Mouse (Mus musculus) frontal cortex, postnatal 25 days (tissue): Measurements from ENCODE around the gene Sap25.

Experiments
- DNase-seq, 2 experiments: peaks; one replicate each; pipeline ENCODE4 v3.0.0; 2022; ENCODE audit warnings: low spot score in 2 of 2

Sap25 gene

GRCm38 (mm10) chr5:137663057-137663456 lies 21.9 kb downstream of the Sap25 start:
- no peak for DNase-seq

DNA sequence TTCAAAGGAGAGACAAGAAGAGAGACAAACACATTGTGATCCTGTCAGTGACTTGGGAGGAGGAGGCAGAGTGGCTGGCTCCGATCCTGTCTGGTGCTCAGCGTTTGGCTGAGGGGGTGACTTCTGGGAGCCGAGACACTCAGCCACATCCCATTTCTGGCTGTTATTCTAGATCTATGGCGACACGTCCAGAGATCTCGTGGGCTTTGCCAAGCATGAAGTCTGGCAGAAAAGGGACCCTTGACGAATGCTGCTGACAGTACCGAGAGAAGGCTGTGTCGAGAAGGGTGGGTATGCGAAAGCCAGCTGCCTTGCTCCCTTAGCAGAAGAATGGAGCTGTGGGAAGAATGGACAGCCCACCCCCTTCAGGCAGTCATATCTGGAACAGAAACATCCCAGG lies 27.8 kb downstream of the Sap25 start:
- DNase-seq: no peak

DNA sequence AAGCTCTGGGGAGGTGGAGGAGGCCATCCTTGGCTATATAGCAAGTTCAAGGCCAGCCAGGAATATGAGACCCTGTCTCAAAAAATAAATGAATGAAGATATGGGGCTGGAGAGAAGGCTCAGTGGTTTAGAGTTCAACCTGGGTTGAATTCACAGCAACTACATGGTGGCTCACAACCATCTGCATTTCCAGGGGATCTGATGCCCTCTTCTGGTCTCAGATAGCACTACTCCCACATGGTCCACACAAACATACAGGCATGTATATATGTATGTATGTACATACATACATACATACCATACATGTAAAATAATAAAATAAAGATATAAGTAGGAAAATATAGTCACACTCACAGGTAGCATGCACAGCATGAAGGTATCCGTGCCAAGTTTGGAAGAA lies 29.1 kb downstream of the Sap25 start:
- no peak for DNase-seq

GRCm38 (mm10) chr5:137671443-137672240 lies 30.5 kb downstream of the Sap25 start:
- no peak for DNase-seq

DNA sequence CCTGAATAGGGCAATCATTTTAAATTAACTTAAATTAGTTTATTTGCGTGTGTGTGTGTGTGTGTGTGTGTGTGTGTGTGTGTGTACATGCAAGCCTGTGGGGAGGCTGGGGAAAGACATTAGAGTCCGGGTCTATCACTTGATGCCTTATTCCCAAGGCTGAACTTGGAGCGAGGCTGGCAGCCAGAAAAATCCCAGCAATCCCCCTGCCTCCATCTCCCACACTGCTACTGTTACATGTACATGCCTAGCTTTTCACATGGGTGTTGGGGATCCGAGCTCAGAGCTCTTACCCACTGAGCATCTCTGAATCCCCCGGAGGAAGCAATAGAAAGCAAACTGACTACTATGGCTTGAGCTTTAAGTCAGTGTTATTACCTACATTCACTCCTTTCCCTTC lies 31.2 kb downstream of the Sap25 start:
- DNase-seq: no peak

- DNase-seq: no peak
Observed at GRCm38 (mm10) chr5:137673015-137673414, 31.9 kb downstream of the Sap25 start.

GRCm38 (mm10) chr5:137674786-137675185 lies 33.7 kb downstream of the Sap25 start:
- DNase-seq: no peak

DNA sequence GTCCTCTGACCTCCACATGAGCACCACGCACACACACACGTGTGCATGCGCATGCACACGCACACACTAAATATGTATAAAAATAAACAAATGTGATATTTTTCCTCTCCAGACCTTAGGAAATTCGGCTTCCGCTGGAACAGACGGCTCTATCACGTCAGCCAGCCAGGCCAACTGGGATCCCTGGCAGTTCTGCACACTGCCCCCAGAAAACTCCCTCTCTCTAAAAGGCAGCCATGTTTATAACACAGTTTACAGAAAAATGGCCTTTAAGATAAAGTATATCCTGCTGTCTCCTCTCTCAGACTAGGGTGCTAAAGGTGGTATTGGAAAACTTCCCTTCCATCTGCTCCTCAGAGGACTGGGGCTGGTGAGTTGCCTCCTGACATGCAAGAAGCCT lies 36.7 kb downstream of the Sap25 start:
- no peak for DNase-seq

- DNase-seq: no peak
Observed at GRCm38 (mm10) chr5:137678736-137679135, 37.6 kb downstream of the Sap25 start.

- DNase-seq: no peak
Observed at GRCm38 (mm10) chr5:137679726-137680125, 38.6 kb downstream of the Sap25 start.

DNA sequence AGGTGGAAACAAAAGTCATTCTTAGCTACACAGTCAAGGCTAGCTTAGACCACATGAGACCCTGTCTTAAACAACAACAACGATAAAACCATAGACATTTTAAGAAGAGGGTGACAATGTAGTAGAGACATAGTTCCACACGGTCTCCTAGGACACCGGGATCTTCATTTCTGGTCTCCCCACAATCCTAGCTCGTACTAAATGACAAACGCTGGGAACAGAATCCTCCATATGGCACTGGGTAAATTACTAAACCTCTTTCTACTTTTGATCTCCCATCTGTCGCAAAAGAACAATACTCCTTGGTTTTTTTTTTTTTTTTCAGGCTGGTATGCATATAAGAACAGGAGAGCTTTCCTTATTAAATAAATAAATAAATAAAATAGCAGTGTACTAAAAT lies 41.4 kb downstream of the Sap25 start:
- DNase-seq: no peak

- no peak for DNase-seq
Observed at GRCm38 (mm10) chr5:137683388-137684293, 42.5 kb downstream of the Sap25 start.

GRCm38 (mm10) chr5:137684294-137685123 lies 43.4 kb downstream of the Sap25 start, which contains the start of gene Agfg2:
Gene Agfg2 (minus strand): TSS chr5:137684726.
- DNase-seq: peak; percentile 95

- no peak for DNase-seq
Observed at GRCm38 (mm10) chr5:137685653-137686052, 44.5 kb downstream of the Sap25 start.

DNA sequence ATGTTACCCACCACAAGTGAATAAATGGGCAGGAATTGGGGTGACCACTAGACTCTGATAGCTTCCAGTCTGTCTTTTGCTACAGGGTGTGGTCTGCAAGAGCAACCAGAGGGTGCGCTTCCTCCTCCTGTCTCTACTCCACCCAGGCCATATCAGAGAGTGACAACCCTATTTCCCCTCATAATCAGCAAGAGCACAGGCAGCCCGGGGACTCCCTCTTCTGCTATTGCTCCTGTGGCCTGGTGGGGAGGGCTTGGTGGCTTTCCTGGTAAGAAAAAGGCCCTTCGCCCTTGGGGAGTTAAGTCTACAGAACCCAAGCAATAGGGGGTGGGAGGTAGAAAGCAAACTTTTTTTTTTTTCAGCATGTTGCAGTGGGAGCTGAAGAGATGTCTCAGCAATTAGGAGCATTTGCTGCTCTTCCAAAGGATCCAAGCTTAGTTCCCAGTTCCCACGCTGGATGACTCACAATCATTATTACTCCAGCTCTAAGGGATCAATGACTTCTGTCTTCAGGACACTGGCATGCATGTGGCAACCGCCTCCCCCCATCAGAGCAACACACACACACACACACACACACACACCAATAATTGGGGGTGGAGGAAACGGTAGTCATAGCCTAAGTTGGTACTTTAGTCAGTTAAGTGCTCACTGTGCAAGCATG lies 45.1 kb downstream of the Sap25 start:
- DNase-seq: no peak

- no peak for DNase-seq
Observed at GRCm38 (mm10) chr5:137689974-137690373, 48.8 kb downstream of the Sap25 start.

GRCm38 (mm10) chr5:137690531-137690930 lies 49.4 kb downstream of the Sap25 start:
- DNase-seq: no peak

DNA sequence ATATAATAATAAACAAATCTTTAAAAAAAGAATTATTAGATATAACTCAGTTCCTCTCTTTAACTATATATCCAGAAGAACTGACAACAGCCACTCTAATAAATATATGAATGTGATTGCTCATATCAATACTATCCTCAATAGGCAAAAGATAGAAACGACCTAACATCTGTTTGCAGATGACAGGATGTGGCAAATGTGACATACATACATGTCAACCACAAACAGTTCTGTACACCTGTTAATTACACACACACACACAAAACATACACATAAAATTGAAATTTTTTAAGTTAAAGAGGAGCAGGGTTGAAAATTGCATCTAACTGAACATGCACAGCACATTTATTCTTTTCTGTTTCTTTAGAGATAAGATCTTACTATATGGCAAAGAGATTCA lies 50.7 kb downstream of the Sap25 start:
- DNase-seq: no peak
